Comparison of ENCODE assay signal across 16 mouse cellular contexts in the genomic region with DNA sequence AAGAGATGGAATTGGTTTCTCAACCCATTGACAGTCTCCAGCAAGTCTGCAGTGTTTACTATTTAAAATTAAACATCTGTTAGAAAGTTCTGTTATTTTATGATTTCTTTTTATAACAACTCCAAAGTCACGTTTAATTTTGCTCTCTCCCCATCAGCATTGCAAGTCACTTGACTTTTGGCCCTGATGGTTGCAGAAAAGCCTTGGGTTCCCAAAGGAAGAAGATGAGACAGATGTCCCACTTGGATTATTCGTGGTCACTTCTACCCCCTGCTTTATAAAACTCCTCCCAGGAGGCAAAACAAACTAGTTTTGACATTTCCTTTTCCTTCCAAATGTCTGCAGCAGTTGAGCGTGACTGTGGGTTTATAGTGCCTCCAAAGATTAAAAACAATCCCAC.
"Had no signal": no experiment of that assay in that cellular context is flagged by ENCODE, and none has a peak within 500 bp of the region (broad histone marks: within the 10 kb centered on the region; RNA-seq: fewer than 3 reads in every experiment).

No protein-coding gene starts in this region.

- H3K9ac ChIP-seq: liver, embryonic 13.5 days; liver, postnatal 0 days; lung, embryonic 15.5 days; midbrain, embryonic 15.5 days; neural tube, embryonic 12.5 days; stomach, embryonic 15.5 days had no signal

- H3K4me2 ChIP-seq: liver, embryonic 13.5 days; lung, embryonic 15.5 days; midbrain, embryonic 11.5 days; midbrain, embryonic 15.5 days; neural tube, embryonic 12.5 days; stomach, embryonic 15.5 days had no signal

- H3K36me3 ChIP-seq: liver, embryonic 13.5 days; lung, embryonic 15.5 days; midbrain, embryonic 15.5 days; neural tube, embryonic 12.5 days; stomach, embryonic 15.5 days had no signal

- H3K4me3 ChIP-seq: left cerebral cortex, adult 2 months; liver, embryonic 13.5 days; lung, embryonic 15.5 days; megakaryocyte, embryonic 14.5 days; midbrain, embryonic 15.5 days; neural tube, embryonic 12.5 days; stomach, embryonic 15.5 days had no signal

- ATAC-seq: liver, postnatal 0 days; midbrain, embryonic 15.5 days had no signal

- H3K27me3 ChIP-seq: liver, embryonic 13.5 days; lung, embryonic 15.5 days; megakaryocyte, embryonic 14.5 days; midbrain, embryonic 15.5 days; neural tube, embryonic 12.5 days; stomach, embryonic 15.5 days had no signal

- H3K4me1 ChIP-seq: liver, embryonic 13.5 days; lung, embryonic 15.5 days; megakaryocyte, embryonic 14.5 days; midbrain, embryonic 15.5 days; neural tube, embryonic 12.5 days; stomach, embryonic 15.5 days had no signal

- DNase-seq: kidney, postnatal 14 days; liver; liver, embryonic 13.5 days; liver, postnatal 0 days; lung, postnatal 14 days; right cerebral cortex, postnatal 4 days; thymus, adult 2 months; thymus, postnatal 25 days had no signal

- H3K27ac ChIP-seq: left cerebral cortex, adult 2 months; liver, embryonic 13.5 days; lung, embryonic 15.5 days; macrophage; midbrain, embryonic 15.5 days; neural tube, embryonic 12.5 days had no signal

- H3K9me3 ChIP-seq: lung, embryonic 15.5 days; midbrain, embryonic 15.5 days; neural tube, embryonic 12.5 days; stomach, embryonic 15.5 days had no signal
